Mouse (Mus musculus) C2C12 (cell line): ENCODE results near the gene Pcnp.
"Not testable (repeated sequence)": the region's sequence is repeated elsewhere in the genome, so short reads cannot be mapped to it uniquely, and the experiment has no call there.

ENCODE experiments used
- CTCF ChIP-seq: IDR thresholded peaks from one replicate; pipeline ENCODE4 v1.5.1; 2011; ENCODE audit not compliant: control insufficient read depth, insufficient read depth, insufficient read length
- MAX ChIP-seq: IDR thresholded peaks from one replicate; pipeline ENCODE4 v1.6.1; 2011; ENCODE audit warnings: mild to moderate bottlenecking, control low read depth

GRCm38 (mm10) chr16:56048038-56048437, 18.5 kb upstream of the Pcnp start, which contains the start of gene Senp7:
- not testable (repeated sequence) for TF ChIP-seq CTCF, MAX
